Mouse (Mus musculus): ENCODE measurements around the gene Olfr706.
"Not testable (repeated sequence)": the region's sequence is repeated elsewhere in the genome, so short reads cannot be mapped to it uniquely, and the experiment has no call there.

Olfr706 gene

GRCm38 (mm10) chr7:106888062-106888461 is at the start of gene Olfr706:
Olfr706 (minus strand) TSS chr7:106888162.
- no peak for DNase-seq (ENCODE audit: low spot score in 2 of 2)

- no peak for DNase-seq (ENCODE audit: low spot score in 2 of 2)
Measured at GRCm38 (mm10) chr7:106932119-106932518, 44.2 kb upstream of the Olfr706 start, which contains the start of gene Olfr709-ps1. Olfr709-ps1 (minus strand) TSS chr7:106932219.

GRCm38 (mm10) chr7:106920961-106921360 is 33.0 kb upstream of the Olfr706 start:
- peak; percentile 5 to 14 for DNase-seq (ENCODE audit: low spot score in 2 of 2)

- DNase-seq (ENCODE audit: low spot score in 2 of 2), result no peak
Measured at GRCm38 (mm10) chr7:106907676-106908075, 19.7 kb upstream of the Olfr706 start, which contains the start of gene Olfr1532-ps1. Olfr1532-ps1 (plus strand) TSS chr7:106908001.

GRCm38 (mm10) chr7:106901141-106901540 is 13.2 kb upstream of the Olfr706 start, which contains the start of gene Olfr707:
Olfr707 (minus strand) TSS chr7:106901241.
- not testable (repeated sequence) for DNase-seq (ENCODE audit: low spot score in 2 of 2)

- DNase-seq (ENCODE audit: low spot score in 2 of 2), result no peak
Measured at GRCm38 (mm10) chr7:106876791-106877190, 11.2 kb downstream of the Olfr706 start, which contains the start of gene Olfr705. Olfr705 (minus strand) TSS chr7:106876891.

GRCm38 (mm10) chr7:106862885-106863284 is 25.1 kb downstream of the Olfr706 start, which contains the start of gene Olfr704:
Olfr704 (plus strand) TSS chr7:106863185.
- DNase-seq (ENCODE audit: low spot score in 2 of 2), result no peak

- no peak for DNase-seq (ENCODE audit: low spot score in 2 of 2)
Measured at GRCm38 (mm10) chr7:106843060-106843459, 44.9 kb downstream of the Olfr706 start, which contains the start of gene Olfr703. Olfr703 (plus strand) TSS chr7:106843360.

GRCm38 (mm10) chr7:106833793-106834192 is 54.2 kb downstream of the Olfr706 start, which contains the start of gene Olfr702:
Olfr702 (minus strand) TSS chr7:106833893.
- DNase-seq (ENCODE audit: low spot score in 2 of 2), result no peak

All from spleen, postnatal 36 days (tissue).